Mouse (Mus musculus) ovary, adult 10 weeks (tissue): Measurements from ENCODE around the gene Slc2a9. TPM values are rescaled to one million over a fixed set of nuclear protein-coding genes. Genes with fewer than 3 reads are reported as not detected.

Experiments
- polyA plus RNA-seq: library from polyadenylated mRNA; stranded (reverse); fragments of 350-450 nt; fragmentation: Illumina TruSeq; extraction: RNeasy Lipid Tissue Mini Kit (QIAGEN cat#74804); gene quantifications from one replicate; pipeline ENCODE4 v1.2.3, GENCODE M21; 2014

Slc2a9 gene
- polyA plus RNA-seq: 1.6 TPM

DNA sequence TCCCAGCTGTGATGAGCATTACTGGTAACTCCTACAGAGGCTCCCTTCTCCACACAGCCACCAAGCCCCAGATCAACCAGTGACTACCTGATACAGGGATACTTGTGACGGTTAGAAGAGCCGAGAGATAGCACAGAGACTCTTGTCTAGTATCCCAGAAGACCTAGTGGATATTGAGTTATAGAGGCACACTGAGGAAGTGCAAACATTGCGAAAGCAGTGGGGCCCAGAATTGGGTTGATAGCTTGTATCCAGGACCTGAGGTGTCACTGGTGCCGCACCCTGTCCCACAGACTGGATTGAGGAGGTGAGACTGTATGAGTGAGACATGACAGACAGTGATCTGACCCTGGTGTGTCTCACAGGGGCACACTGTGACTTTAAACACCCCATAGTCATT lies at the start of gene Slc2a9:
Gene Slc2a9 (minus strand): TSS at position 152 of the 400 bp plus-strand sequence.

GRCm38 (mm10) chr5:38318966-38319786 lies 183.8 kb downstream of the Slc2a9 start, which contains the start of gene Drd5:
Gene Drd5, plus strand, starts transcription at chr5:38319367.

Other genes starting within 250 kb of the Slc2a9 start
- gene Tmem128, start 243.0 kb downstream of the Slc2a9 start, polyA plus RNA-seq: 74.3 TPM
- 0.80 TPM for gene Otop1, start 227.2 kb downstream of the Slc2a9 start, polyA plus RNA-seq
- gene Drd5, start 183.8 kb downstream of the Slc2a9 start, polyA plus RNA-seq: not detected
- gene Wdr1, start 60.1 kb upstream of the Slc2a9 start, polyA plus RNA-seq: 60.1 TPM
- gene Zfp518b, start 181.7 kb upstream of the Slc2a9 start, polyA plus RNA-seq: 10.8 TPM